Mouse (Mus musculus) heart, postnatal 0 days (tissue): ENCODE results near the gene Pcnx.

ENCODE experiments used
- CTCF ChIP-seq: IDR thresholded peaks from 2 replicates; pipeline ENCODE4 v1.5.1; 2016; ENCODE audit warnings: antibody characterized with exemption, control low read depth, low read depth
- EP300 ChIP-seq: IDR thresholded peaks from 2 replicates; pipeline ENCODE4 v1.6.1; 2016; ENCODE audit warnings: antibody characterized with exemption, low read depth

GRCm38 (mm10) chr12:81891946-81892345 lies 32.1 kb downstream of the Pcnx start:
- no peak for TF ChIP-seq CTCF
- no peak for TF ChIP-seq EP300
